Mouse (Mus musculus) midbrain, embryonic 16.5 days (tissue): ENCODE data around the gene Jund. TPM values are rescaled to one million over a fixed set of nuclear protein-coding genes. Genes with fewer than 3 reads are reported as not detected.
A peak's percentile ranks its signal among the peaks of the same experiment; 100 is the strongest.

Source experiments
- ATAC-seq: fragments of 200-750 bp; cut with Nextera tagmentation; 2 replicates; pipeline ENCODE4 v1.8.0; 2017; ENCODE audit warnings: moderate TSS enrichment
- H3K27ac ChIP-seq: fragments of 300-500 bp; sonication (generic); 2 replicates; pipeline ENCODE4 v1.5.1; 2014; ENCODE audit warnings: mild to moderate bottlenecking, low read length, mixed read lengths
- H3K27me3 ChIP-seq: fragments of 300-500 bp; sonication (generic); 2 replicates; pipeline ENCODE4 v1.6.1; 2014; ENCODE audit warnings: low read depth, low read length, mixed read lengths; ENCODE audit not compliant: control insufficient read depth, insufficient read depth
- H3K36me3 ChIP-seq: fragments of 300-500 bp; sonication (generic); 2 replicates; pipeline ENCODE4 v1.6.1; 2014; ENCODE audit warnings: mild to moderate bottlenecking, low read length, moderate library complexity, mixed read lengths; ENCODE audit not compliant: control insufficient read depth, insufficient read depth
- H3K4me1 ChIP-seq: fragments of 300-500 bp; sonication (generic); 2 replicates; pipeline ENCODE4 v1.6.1; 2014; ENCODE audit warnings: mild to moderate bottlenecking, low read length, mixed read lengths; ENCODE audit not compliant: control insufficient read depth, insufficient read depth
- H3K4me2 ChIP-seq: fragments of 300-500 bp; sonication (generic); 2 replicates; pipeline ENCODE4 v1.6.1; 2014; ENCODE audit warnings: mild to moderate bottlenecking, low read length, mixed read lengths
- H3K4me3 ChIP-seq: fragments of 300-500 bp; sonication (generic); 2 replicates; pipeline ENCODE4 v1.5.1; 2014; ENCODE audit warnings: low read depth, mild to moderate bottlenecking, low read length, moderate library complexity, mixed read lengths
- H3K9ac ChIP-seq: fragments of 300-500 bp; sonication (generic); 2 replicates; pipeline ENCODE4 v1.6.1; 2014; ENCODE audit warnings: low read depth, low read length, mixed read lengths
- H3K9me3 ChIP-seq: fragments of 300-500 bp; sonication (generic); replicated peaks from 2 replicates; pipeline ENCODE4 v1.6.1; 2014; ENCODE audit warnings: mild to moderate bottlenecking, low read length, mixed read lengths; ENCODE audit not compliant: control insufficient read depth, poor library complexity, severe bottlenecking
- WGBS: fragments of 180-500 bp; shearing (Covaris S2); extraction: QIAGEN DNeasy Blood & Tissue Kit; methylation state at CpG from one replicate; pipeline ENCODE4 v1.1.7; 2014; 5-methylcytosine and 5-hydroxymethylcytosine counted together
- polyA plus RNA-seq: library from polyadenylated mRNA; unstranded; fragments of >200 nt; fragmentation: Nextera tagmentation; extraction: Ambion mirVana; gene quantifications from 2 replicates; pipeline ENCODE4 v1.2.1, GENCODE M21; 2015

The Jund gene
- polyA plus RNA-seq, 1 experiment from 2014 or later: 67.9 TPM

- H3K9me3 ChIP-seq: no peaks in the 10 kb centered on the region
- H3K36me3 ChIP-seq: 0 out of 2 replicates have a peak, but pooled peaks cover 3% of the 10 kb centered on the region
- WGBS: under 1% methylated on average over 31 of the region's 31 CpGs
- no peaks in the 10 kb centered on the region for H3K27me3 ChIP-seq
- H3K27ac ChIP-seq: peak overlapping the region; percentile 48
- H3K4me3 ChIP-seq: peak overlapping the region; percentile 79
- ATAC-seq: no peak; the same call in none of the 2 replicates
- H3K9ac ChIP-seq: peak overlapping the region; percentile 86
- H3K4me2 ChIP-seq: peak overlapping the region; percentile 97
- peaks cover 17% of the 10 kb centered on the region for H3K4me1 ChIP-seq
Measured at GRCm38 (mm10) chr8:70658897-70659603, 39.7 kb upstream of the Jund start.

GRCm38 (mm10) chr8:70659604-70660272, 39.0 kb upstream of the Jund start:
- Histone ChIP-seq H3K4me2 (peak overlapping the region; percentile 97), H3K36me3 (0 out of 2 replicates have a peak, but pooled peaks cover 3% of the 10 kb centered on the region), H3K9me3 (no peaks in the 10 kb centered on the region), H3K4me3 (peak overlapping the region; percentile 79), H3K9ac (peak overlapping the region; percentile 86), H3K27me3 (no peaks in the 10 kb centered on the region), H3K27ac (peak overlapping the region; percentile 48; the same call in 1 of the 2 replicates), H3K4me1 (peaks cover 17% of the 10 kb centered on the region)
- 0% methylated on average over 28 of the region's 44 CpGs for WGBS
- peak; percentile 88 for ATAC-seq

GRCm38 (mm10) chr8:70660273-70660725, 38.5 kb upstream of the Jund start, which contains the start of gene Pgpep1:
Gene Pgpep1 (minus strand): TSS chr8:70660388.
- peak within 1 kb of the TSS; percentile 48; the same call in 1 of the 2 replicates for H3K27ac ChIP-seq
- peak within 1 kb of the TSS; percentile 79 for H3K4me3 ChIP-seq
- peak; percentile 65 for ATAC-seq
- H3K4me1 ChIP-seq: peaks cover 17% of the 10 kb centered on the region
- no peaks in the 10 kb centered on the region for H3K27me3 ChIP-seq
- H3K9me3 ChIP-seq: no peaks in the 10 kb centered on the region
- WGBS: 3% methylated on average over 14 of the region's 14 CpGs
- H3K4me2 ChIP-seq: peak within 1 kb of the TSS; percentile 97
- H3K36me3 ChIP-seq: 0 out of 2 replicates have a peak, but pooled peaks cover 3% of the 10 kb centered on the region
- peak within 1 kb of the TSS; percentile 86 for H3K9ac ChIP-seq

GRCm38 (mm10) chr8:70663691-70664090, 35.1 kb upstream of the Jund start:
- no peaks in the 10 kb centered on the region for H3K36me3 ChIP-seq
- H3K27me3 ChIP-seq: no peaks in the 10 kb centered on the region
- no peak overlapping the region for H3K4me2 ChIP-seq
- no peak overlapping the region for H3K9ac ChIP-seq
- no peak overlapping the region for H3K4me3 ChIP-seq
- no peaks in the 10 kb centered on the region for H3K9me3 ChIP-seq
- no peak overlapping the region; the same call in 1 of the 2 replicates for H3K27ac ChIP-seq
- H3K4me1 ChIP-seq: peaks cover 10% of the 10 kb centered on the region
- no peak for ATAC-seq
- 36% methylated on average over 4 of the region's 4 CpGs for WGBS

- Histone ChIP-seq H3K9ac (no peak overlapping the region), H3K4me3 (no peak overlapping the region), H3K4me2 (no peak overlapping the region), H3K9me3 (no peaks in the 10 kb centered on the region), H3K4me1 (0 out of 2 replicates have a peak, but pooled peaks cover 5% of the 10 kb centered on the region), H3K27me3 (no peaks in the 10 kb centered on the region), H3K36me3 (no peaks in the 10 kb centered on the region), H3K27ac (no peak overlapping the region)
- no peak for ATAC-seq
- WGBS: 86% methylated on average over 3 of the region's 3 CpGs
Measured at GRCm38 (mm10) chr8:70664631-70665030, 34.1 kb upstream of the Jund start.

- Histone ChIP-seq H3K4me2 (no peak overlapping the region), H3K4me1 (no peaks in the 10 kb centered on the region), H3K4me3 (no peak overlapping the region), H3K27me3 (no peaks in the 10 kb centered on the region), H3K9me3 (no peaks in the 10 kb centered on the region), H3K9ac (no peak overlapping the region), H3K36me3 (no peaks in the 10 kb centered on the region), H3K27ac (no peak overlapping the region)
- ATAC-seq: no peak
- WGBS: 74% methylated on average over 2 of the region's 2 CpGs
Measured at GRCm38 (mm10) chr8:70665599-70665998, 33.1 kb upstream of the Jund start.

GRCm38 (mm10) chr8:70667071-70667470, 31.7 kb upstream of the Jund start:
- no peak for ATAC-seq
- Histone ChIP-seq H3K4me3 (no peak overlapping the region), H3K27me3 (no peaks in the 10 kb centered on the region), H3K27ac (no peak overlapping the region), H3K4me2 (no peak overlapping the region), H3K9me3 (no peaks in the 10 kb centered on the region), H3K36me3 (no peaks in the 10 kb centered on the region), H3K9ac (no peak overlapping the region), H3K4me1 (no peaks in the 10 kb centered on the region)
- 62% methylated on average over 5 of the region's 5 CpGs for WGBS

GRCm38 (mm10) chr8:70671615-70672324, 27.0 kb upstream of the Jund start:
- Histone ChIP-seq H3K27me3 (no peaks in the 10 kb centered on the region), H3K9me3 (no peaks in the 10 kb centered on the region), H3K4me2 (no peak overlapping the region), H3K9ac (no peak overlapping the region), H3K36me3 (no peaks in the 10 kb centered on the region), H3K4me1 (peaks cover 9% of the 10 kb centered on the region), H3K4me3 (no peak overlapping the region), H3K27ac (peak overlapping the region; percentile 84; the same call in 1 of the 2 replicates)
- ATAC-seq: no peak
- WGBS: 58% methylated on average over 10 of the region's 10 CpGs
